Mouse (Mus musculus) layer of hippocampus, adult 9-10 months (tissue): Measurements from ENCODE around the gene Btd.

ENCODE experiments used
- DNase-seq: peaks from one replicate; pipeline ENCODE4 v3.0.0; 2022; ENCODE audit warnings: low spot score

The Btd gene

GRCm38 (mm10) chr14:31665566-31665940, 24.7 kb downstream of the Btd start:
- no peak for DNase-seq

- DNase-seq, result no peak
Measured at GRCm38 (mm10) chr14:31666931-31667705, 26.3 kb downstream of the Btd start.

- DNase-seq, result no peak
Measured at GRCm38 (mm10) chr14:31667741-31668140, 26.9 kb downstream of the Btd start.

- DNase-seq, result no peak
Measured at GRCm38 (mm10) chr14:31668326-31668725, 27.5 kb downstream of the Btd start.

- no peak for DNase-seq
Measured at GRCm38 (mm10) chr14:31669161-31669611, 28.4 kb downstream of the Btd start.

- DNase-seq, result no peak
Measured at GRCm38 (mm10) chr14:31669642-31670490, 29.0 kb downstream of the Btd start.

- no peak for DNase-seq
Measured at GRCm38 (mm10) chr14:31671635-31672320, 30.9 kb downstream of the Btd start.

GRCm38 (mm10) chr14:31680656-31681055, 39.8 kb downstream of the Btd start:
- no peak for DNase-seq

GRCm38 (mm10) chr14:31681291-31681690, 40.5 kb downstream of the Btd start:
- DNase-seq, result no peak

- DNase-seq, result no peak
Measured at GRCm38 (mm10) chr14:31681931-31682555, 41.2 kb downstream of the Btd start.

GRCm38 (mm10) chr14:31683610-31684009, 42.8 kb downstream of the Btd start:
- no peak for DNase-seq

GRCm38 (mm10) chr14:31684343-31685040, 43.7 kb downstream of the Btd start:
- no peak for DNase-seq

- no peak for DNase-seq
Measured at GRCm38 (mm10) chr14:31685680-31686079, 44.9 kb downstream of the Btd start.

GRCm38 (mm10) chr14:31686231-31686630, 45.4 kb downstream of the Btd start:
- no peak for DNase-seq

GRCm38 (mm10) chr14:31692536-31692935, 51.7 kb downstream of the Btd start:
- no peak for DNase-seq

GRCm38 (mm10) chr14:31696206-31696984, 55.6 kb downstream of the Btd start:
- DNase-seq, result no peak

GRCm38 (mm10) chr14:31696985-31697303, 56.1 kb downstream of the Btd start:
- DNase-seq, result no peak

- no peak for DNase-seq
Measured at GRCm38 (mm10) chr14:31697346-31697745, 56.5 kb downstream of the Btd start.

GRCm38 (mm10) chr14:31697755-31698154, 56.9 kb downstream of the Btd start:
- no peak for DNase-seq

GRCm38 (mm10) chr14:31700376-31700775, 59.5 kb downstream of the Btd start:
- no peak for DNase-seq

GRCm38 (mm10) chr14:31709343-31709742, 68.5 kb downstream of the Btd start:
- DNase-seq, result no peak
